Mouse (Mus musculus) brown adipose tissue, adult 24 weeks (tissue): ENCODE data around the gene Gdpgp1. TPM values are rescaled to one million over a fixed set of nuclear protein-coding genes. Genes with fewer than 3 reads are reported as not detected.
A peak's percentile ranks its signal among the peaks of the same experiment; 100 is the strongest.

Source experiments
- H3K27ac ChIP-seq: fragments of 200-500 bp; replicated peaks from 2 replicates; pipeline ENCODE4 v1.5.1; 2012; ENCODE audit warnings: low read depth, mild to moderate bottlenecking, low read length
- H3K4me1 ChIP-seq: fragments of 200-500 bp; 2 replicates; pipeline ENCODE4 v1.6.1; 2012; ENCODE audit warnings: low read length, mixed read lengths; ENCODE audit not compliant: control insufficient read depth, insufficient read depth, insufficient read length
- H3K4me3 ChIP-seq: fragments of 200-500 bp; 2 replicates; pipeline ENCODE4 v1.5.1; 2012; ENCODE audit warnings: low read depth, mild to moderate bottlenecking, low read length, moderate library complexity; ENCODE audit not compliant: insufficient read depth
- polyA plus RNA-seq: library from polyadenylated mRNA; stranded (reverse); fragments of >200 nt; gene quantifications from 2 replicates; pipeline ENCODE4 v1.2.4, GENCODE M21; 2012; ENCODE audit not compliant: missing spikeins, insufficient read depth, insufficient read length

Gene Gdpgp1
- polyA plus RNA-seq = 0.71 and 2.9 TPM in 2 replicates

DNA sequence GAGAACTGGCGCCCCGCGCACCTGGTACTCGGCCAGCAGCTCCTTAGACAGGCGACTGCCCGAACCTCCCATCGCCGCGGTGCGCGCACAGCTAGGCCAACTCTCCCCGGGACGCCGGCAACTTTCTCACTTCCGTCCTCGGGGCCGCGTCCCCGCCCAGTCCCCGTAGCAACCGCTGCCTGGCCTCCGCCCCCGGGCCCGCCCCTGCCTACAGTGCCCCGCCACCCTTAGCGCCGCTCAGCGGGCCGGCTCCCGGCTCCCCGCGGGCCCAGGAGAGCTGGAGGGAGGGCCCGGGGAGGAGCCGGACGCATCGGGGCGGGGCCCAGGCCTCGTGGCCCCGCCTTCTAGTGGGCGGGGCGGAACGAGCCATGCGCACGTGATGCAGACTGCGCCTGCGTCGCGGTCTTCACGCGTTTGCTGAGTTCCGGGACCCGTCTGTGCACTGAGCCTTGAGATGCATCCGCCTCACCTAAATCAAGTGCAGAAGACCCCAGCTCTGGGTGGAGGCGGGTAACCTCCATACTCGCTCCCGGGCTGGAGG is at the start of gene Gdpgp1, which contains the start of gene Cib1:
Gene Gdpgp1 (plus strand): TSS at position 377 of the 541 bp plus-strand sequence.
Gene Cib1 (minus strand): TSS at position 325 of the 541 bp plus-strand sequence.
- Histone ChIP-seq H3K4me1 (0 out of 2 replicates have a peak, but pooled peaks cover 2% of the 10 kb centered on the region), H3K27ac (peak within 1 kb of the TSS; percentile 22; the same call in 1 of the 2 replicates), H3K4me3 (peak within 1 kb of the TSS; percentile 81)

DNA sequence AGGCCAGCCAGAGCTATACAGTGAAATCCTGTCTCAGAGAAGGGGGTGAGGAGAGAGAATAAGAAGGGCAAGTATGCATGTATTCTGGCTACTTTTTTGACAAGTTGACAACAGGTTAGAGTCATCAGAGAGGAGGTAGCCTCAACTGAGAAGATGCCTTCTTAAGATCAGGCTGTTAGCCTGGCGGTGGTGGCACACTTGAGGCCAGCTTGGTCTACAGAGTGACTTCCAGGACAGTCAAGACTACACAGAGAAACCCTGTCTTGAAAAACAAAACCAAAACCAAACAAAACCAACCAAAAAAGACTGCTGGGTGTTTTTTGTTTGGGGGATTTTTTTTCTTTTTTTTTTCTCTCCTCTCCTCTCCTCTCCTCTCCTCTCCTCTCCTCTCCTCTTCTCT is 49.2 kb upstream of the Gdpgp1 start:
- Histone ChIP-seq H3K27ac (no peak overlapping the region), H3K4me1 (peaks cover 8% of the 10 kb centered on the region)

DNA sequence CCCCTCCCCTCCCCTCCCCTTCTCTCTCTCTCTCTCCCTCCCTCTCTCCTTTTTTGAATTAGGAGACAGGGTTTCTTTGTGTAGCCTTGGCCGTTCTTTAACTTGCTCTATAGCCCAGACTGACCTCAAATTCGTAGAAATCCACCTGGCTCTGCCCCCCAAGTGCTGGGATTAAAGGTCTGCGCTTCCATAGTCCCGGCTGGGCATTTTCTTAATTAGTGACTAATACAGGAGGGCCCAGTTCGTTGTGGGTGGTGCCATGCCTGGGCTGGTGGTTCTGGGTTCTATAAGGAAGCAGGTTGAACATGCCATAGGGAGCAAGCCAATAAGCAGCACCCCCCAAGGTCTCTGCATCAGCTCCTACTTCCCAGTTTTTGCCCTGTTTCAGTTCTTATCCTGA is 48.7 kb upstream of the Gdpgp1 start:
- no peak overlapping the region for H3K27ac ChIP-seq
- no peak overlapping the region for H3K4me3 ChIP-seq
- H3K4me1 ChIP-seq = peaks cover 8% of the 10 kb centered on the region

More for the DNA sequence above, 49.2 kb upstream of the Gdpgp1 start:
- no peak overlapping the region for H3K4me3 ChIP-seq

DNA sequence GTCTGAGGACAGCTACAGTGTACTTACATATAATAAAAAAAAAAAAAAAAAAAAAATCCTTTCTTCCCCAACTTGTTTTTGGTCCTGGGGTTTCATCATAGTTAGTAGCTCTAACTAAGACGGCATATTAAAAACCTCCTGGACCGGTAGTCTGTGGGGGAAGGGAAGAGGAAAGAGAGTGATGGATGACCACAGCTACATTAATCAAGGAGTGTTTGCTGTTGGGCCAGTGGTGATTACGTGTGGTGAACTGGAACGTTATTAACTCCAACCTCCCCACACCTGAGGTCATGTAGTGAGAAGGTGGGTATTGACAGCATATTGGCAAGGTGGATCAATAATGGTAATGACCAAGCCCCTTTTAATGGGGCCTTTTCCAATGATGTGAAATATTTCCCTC is 48.1 kb upstream of the Gdpgp1 start:
- no peak overlapping the region for H3K4me3 ChIP-seq
- H3K4me1 ChIP-seq = peaks cover 8% of the 10 kb centered on the region
- peak overlapping the region; percentile 20; the same call in 1 of the 2 replicates for H3K27ac ChIP-seq

DNA sequence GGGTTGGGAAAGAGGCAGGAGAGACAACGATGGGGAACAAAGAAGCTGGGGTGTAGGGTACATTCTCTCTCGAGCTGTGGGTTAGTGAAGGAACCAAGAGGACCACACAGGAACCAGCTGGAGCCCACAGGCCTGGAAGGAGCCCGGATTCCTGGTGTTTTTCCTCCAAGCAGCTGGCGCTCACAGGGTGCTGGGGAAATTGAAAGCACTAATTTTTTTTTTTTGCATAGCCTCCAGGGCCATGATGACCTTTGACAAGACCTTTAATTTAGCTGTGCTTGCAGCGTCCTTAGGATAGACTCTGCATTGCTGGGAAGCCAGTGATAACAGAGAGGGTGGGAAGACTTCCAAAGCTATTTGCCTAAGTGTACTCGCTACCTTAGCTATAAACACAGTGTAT is 47.7 kb upstream of the Gdpgp1 start:
- peaks cover 8% of the 10 kb centered on the region for H3K4me1 ChIP-seq
- H3K4me3 ChIP-seq = no peak overlapping the region
- peak overlapping the region; percentile 42; the same call in 1 of the 2 replicates for H3K27ac ChIP-seq

DNA sequence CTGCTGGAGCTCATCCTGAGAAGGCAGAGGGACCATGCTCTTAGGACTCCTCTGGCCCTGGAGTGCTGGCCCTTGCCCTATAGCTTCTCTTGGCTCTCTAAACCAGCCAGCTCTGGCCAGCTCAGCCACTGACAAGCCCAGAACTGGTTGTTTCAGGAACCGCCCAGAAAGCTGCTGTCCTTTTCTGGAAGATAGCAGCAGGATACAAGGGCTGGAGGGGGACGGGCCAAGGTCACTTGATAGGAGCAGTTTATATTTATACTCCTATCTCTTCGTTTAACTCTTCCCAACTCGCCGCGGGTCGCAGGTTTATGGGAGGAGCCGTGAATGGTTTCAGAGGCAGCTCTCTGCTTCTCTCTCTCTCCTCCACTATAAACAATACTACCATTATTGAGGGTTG is 46.6 kb upstream of the Gdpgp1 start:
- Histone ChIP-seq H3K4me1 (peaks cover 8% of the 10 kb centered on the region), H3K27ac (peak overlapping the region; percentile 83), H3K4me3 (peak overlapping the region; percentile 75)

DNA sequence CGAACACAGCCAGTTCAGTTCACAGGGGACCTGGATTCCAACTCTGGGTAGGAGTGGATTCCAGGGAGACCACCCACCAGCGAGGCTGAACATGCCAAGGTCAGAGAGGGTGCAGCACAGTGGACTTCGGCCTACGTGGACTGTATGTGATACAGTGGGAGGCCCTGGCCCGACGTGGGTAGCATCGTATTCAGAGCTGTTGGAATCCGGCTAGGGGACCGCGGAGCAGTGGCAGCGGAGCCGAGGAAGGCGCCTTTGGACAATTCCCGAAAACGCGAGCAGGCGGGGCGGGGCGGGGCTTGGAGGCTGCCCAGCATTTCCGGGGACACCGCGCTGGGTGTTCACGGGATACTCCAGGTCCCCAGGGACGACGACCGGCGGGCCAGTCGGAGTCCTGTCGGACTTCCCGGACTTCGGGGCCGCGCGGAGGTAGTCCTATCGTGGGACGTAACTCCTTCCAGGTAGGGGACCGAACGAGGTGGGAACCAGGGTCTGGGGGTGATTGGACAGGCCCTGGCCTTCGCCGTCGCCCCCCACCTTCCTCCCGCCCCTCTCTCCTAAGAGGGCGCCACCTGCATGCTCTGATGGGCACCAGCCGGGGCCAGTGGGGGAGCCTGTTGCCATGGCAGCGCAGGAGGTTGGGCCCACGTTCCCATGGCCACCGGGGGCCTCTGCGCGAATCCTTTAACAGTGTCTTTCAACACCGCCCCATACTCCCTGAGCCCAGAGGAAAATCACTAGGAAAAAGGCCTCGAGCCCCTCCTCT is 46.0 kb upstream of the Gdpgp1 start, which contains the start of gene Sema4b:
Gene Sema4b (plus strand): TSS at position 311 of the 766 bp plus-strand sequence.
- H3K27ac ChIP-seq = peak within 1 kb of the TSS; percentile 83
- peak within 1 kb of the TSS; percentile 75 for H3K4me3 ChIP-seq
- peaks cover 8% of the 10 kb centered on the region for H3K4me1 ChIP-seq

DNA sequence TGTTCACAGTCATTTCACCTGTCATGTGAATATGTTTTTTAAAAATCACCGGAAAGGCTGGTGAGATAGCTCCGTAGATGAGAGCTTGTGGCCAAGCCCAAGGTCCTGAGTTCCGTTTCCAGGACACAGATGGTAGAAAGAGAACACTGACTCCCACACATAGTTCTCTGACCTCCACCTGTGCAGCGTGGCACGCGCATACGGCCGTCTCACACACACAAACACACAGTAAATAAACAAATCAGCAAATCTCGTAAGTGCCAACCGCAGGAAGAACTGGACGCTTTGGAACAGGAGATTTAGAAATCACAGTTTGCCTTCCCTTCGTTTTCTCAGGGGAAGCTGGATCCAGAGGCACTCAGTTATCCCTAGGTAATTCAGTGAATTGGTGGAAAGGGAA is 45.2 kb upstream of the Gdpgp1 start:
- Histone ChIP-seq H3K27ac (peak overlapping the region; percentile 35), H3K4me3 (peak overlapping the region; percentile 75), H3K4me1 (peaks cover 8% of the 10 kb centered on the region)

DNA sequence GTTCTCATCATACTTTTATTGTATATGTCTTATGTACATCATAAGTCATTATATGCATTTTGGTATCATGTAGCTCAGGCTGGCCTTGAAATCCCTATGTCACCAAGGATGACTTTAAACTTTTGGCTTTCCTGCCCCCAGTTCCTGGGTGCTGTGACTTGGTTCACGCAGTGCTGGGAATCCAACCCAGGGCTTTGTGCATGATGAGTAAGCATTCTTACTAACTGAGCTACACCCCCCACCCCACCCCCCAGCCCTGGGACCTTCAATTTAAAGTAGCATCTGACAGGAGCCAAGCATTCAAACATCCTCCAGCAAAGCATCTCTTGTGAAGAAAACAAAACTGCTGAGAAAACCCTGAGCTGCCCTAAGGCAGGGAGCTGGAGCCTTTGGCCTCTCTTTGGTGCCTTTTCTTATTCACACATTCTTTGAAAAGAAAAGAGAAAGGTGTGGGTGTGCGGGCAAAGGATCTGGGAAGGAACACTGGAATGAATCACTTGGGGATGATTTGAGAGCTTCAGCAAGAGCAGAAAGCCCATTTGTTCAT is 44.0 kb upstream of the Gdpgp1 start:
- Histone ChIP-seq H3K4me3 (no peak overlapping the region), H3K27ac (no peak overlapping the region), H3K4me1 (peaks cover 8% of the 10 kb centered on the region)

DNA sequence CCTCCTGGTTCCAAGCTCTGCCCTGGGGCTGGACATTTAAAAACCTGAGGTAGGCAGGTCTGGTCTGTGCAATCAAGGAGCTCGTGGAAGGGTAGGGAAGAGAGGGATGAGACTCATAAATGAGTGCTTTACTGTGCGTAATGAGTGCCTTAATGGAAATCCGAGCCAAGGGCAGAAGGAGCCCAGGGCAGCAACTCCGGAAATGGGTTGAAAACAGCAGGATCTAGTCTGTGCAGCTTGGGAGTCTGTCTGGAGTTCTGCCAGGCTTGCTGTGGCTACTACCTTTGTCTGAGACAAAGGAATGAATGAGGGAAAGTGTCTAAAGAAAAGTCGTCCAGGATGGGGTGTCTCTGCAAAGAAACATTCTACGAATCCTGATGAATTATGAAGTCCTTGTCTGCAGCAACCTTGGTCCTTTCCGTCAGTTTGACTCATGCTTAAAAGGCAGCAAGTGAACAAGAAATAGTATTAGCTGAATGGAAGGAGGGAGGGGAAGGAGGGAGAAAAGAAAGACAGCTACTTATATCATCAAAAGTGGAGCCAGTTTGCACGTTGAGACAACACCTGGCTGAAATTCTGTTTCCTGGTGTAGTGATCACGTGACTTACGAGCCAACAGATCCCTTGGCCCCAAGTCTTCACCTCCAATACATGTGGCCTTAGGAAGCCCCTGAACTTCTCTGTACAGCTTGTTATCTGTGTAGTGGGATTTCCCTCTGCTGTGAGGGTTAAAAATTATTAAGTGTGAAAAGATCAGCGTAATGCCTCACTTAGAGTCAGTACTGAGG is 43.3 kb upstream of the Gdpgp1 start:
- no peak overlapping the region for H3K4me3 ChIP-seq
- H3K4me1 ChIP-seq = peaks cover 8% of the 10 kb centered on the region
- no peak overlapping the region for H3K27ac ChIP-seq

DNA sequence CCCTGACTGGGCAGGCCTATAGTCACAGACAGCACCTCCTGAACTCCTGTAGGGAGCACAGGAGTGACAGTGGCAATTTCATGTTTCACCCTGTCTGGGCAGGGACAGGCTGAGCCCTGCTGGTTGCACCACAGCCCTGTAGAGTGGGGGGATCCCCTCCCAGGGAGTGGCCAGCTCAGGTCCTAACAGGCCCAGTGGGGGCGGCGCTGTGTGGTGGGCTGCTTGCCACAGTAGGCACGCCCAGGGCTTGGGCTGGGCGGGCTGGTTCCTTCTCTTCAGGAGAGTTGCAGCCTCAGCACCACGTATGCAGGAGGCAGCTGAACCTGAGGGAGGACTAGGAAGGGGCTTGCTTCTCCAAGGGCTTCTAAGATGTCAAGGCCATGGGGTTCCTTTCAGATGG is 41.2 kb upstream of the Gdpgp1 start:
- Histone ChIP-seq H3K4me1 (peaks cover 7% of the 10 kb centered on the region), H3K27ac (no peak overlapping the region)

DNA sequence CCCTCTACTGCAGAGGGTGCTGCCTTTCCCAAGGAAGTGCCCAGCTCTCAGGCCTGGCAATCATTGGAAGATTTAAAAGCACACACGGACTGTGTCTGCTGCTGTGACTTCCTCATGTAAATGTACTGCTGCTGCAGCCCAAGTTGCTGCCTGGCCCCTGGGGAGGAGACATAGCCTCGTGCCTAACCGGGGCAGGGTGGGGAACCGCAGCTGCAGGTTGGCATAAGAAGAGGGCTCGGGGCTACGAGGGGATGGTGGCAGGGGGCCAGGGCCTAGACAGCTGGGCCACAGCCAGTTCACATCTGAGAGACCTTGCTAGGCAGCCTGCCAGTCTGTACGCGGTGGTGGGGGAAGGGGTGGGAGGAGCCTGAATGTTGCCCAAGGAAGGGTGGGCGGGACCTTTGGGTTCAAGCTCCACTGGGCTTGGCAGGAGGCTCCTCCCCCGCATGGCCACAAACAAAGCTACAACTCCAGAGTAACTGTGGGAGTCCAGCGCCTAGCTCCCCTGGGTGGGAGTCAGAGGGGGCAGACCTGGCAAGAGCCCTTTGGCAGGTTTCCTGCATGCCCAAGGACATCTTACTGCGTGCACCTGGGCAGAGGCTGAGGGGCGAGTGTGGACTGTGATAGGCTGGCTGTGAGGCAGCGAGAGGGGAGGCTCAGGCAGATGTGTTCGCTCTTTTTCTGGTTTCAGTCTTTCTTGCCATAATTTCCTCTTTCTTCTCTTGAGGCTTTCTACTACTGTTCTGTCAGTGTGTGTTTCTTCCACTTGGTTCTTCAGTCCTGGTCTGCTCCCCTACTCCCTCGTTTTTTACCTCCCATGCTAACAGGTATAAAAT is 40.2 kb upstream of the Gdpgp1 start:
- Histone ChIP-seq H3K27ac (peak overlapping the region; percentile 45), H3K4me3 (peak overlapping the region; percentile 45), H3K4me1 (peaks cover 5% of the 10 kb centered on the region)

More for the DNA sequence above, 41.2 kb upstream of the Gdpgp1 start:
- no peak overlapping the region for H3K4me3 ChIP-seq

DNA sequence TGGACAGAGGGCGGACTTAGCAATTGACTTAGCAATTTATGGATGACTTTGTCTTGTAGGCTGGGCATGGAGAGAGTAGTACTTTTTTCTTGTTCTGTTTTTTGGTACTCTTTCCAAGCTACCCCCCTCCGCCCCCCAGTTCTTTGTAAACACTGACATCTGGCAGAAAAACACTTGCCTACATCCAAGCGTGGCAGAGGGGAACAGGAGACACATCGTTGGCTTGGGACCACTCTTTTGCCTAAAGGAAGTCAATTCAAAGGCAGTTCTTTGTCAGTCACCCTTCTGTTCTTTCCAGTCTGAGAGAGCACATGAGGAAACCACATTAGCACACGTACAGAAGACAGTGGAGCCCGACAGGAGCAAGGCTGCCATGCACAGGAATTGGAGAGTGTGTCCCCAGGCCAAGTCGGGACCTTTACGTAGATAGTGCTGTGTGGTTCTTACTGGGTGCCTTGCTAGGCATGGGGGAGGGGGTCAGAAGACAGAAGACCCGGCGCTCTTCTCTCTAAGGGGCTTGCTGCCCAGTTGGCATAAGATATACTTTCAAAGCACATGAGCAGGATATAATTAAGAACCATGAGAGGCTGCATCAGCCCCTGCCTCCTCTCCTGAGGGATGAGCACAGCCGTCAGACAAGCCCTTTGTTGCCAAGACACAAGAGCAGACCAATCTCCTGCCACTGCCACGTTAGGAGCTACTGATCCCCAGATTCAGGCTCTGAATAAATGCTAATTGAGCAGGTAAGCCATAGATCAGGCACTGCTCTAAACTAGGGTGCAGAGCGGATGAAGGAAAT is 38.5 kb upstream of the Gdpgp1 start:
- no peak overlapping the region; the same call in 1 of the 2 replicates for H3K27ac ChIP-seq
- peaks cover 3% of the 10 kb centered on the region; the same call in 1 of the 2 replicates for H3K4me1 ChIP-seq
- no peak overlapping the region for H3K4me3 ChIP-seq
